Mouse (Mus musculus) neural tube, embryonic 15.5 days (tissue): Measurements from ENCODE around the gene Gdf7. TPM values are rescaled to one million over a fixed set of nuclear protein-coding genes. Genes with fewer than 3 reads are reported as not detected.

Source experiments
- ATAC-seq: fragments of 200-750 bp; cut with Nextera tagmentation; 2 replicates; pipeline ENCODE4 v1.8.0; 2017; ENCODE audit warnings: mild to moderate bottlenecking, moderate TSS enrichment, moderate library complexity; ENCODE audit not compliant: low FRiP score
- H3K27ac ChIP-seq: fragments of 300-500 bp; sonication (generic); replicated peaks from 2 replicates; pipeline ENCODE4 v1.5.1; 2015; ENCODE audit warnings: mild to moderate bottlenecking, inconsistent platforms
- H3K27me3 ChIP-seq: fragments of 300-500 bp; sonication (generic); replicated peaks from 2 replicates; pipeline ENCODE4 v1.6.1; 2015; ENCODE audit warnings: inconsistent platforms
- H3K36me3 ChIP-seq: fragments of 300-500 bp; sonication (generic); 2 replicates; pipeline ENCODE4 v1.6.1; 2015; ENCODE audit warnings: inconsistent platforms
- H3K4me1 ChIP-seq: fragments of 300-500 bp; sonication (generic); 2 replicates; pipeline ENCODE4 v1.6.1; 2015; ENCODE audit warnings: inconsistent platforms
- H3K4me2 ChIP-seq: fragments of 300-500 bp; sonication (generic); 2 replicates; pipeline ENCODE4 v1.6.1; 2015; ENCODE audit warnings: inconsistent platforms, mild to moderate bottlenecking, moderate library complexity
- H3K4me3 ChIP-seq: fragments of 300-500 bp; sonication (generic); replicated peaks from 2 replicates; pipeline ENCODE4 v1.5.1; 2015; ENCODE audit warnings: mild to moderate bottlenecking, inconsistent platforms
- H3K9ac ChIP-seq: fragments of 300-500 bp; sonication (generic); replicated peaks from 2 replicates; pipeline ENCODE4 v1.6.1; 2015; ENCODE audit warnings: mild to moderate bottlenecking, inconsistent platforms
- H3K9me3 ChIP-seq: fragments of 300-500 bp; sonication (generic); replicated peaks from 2 replicates; pipeline ENCODE4 v1.6.1; 2016; ENCODE audit warnings: inconsistent platforms
- WGBS: fragments of 180-500 bp; shearing (Covaris S2); methylation state at CpG from one replicate; pipeline ENCODE4 v1.1.7; 2015; ENCODE audit warnings: mixed read lengths; 5-methylcytosine and 5-hydroxymethylcytosine counted together
- polyA plus RNA-seq: library from polyadenylated mRNA; unstranded; fragments of >200 nt; fragmentation: Nextera tagmentation; extraction: Ambion mirVana; gene quantifications from 2 replicates; pipeline ENCODE4 v1.2.1, GENCODE M21; 2015

The Gdf7 gene
- polyA plus RNA-seq, 1 experiment from 2014 or later: 0.14 TPM

DNA sequence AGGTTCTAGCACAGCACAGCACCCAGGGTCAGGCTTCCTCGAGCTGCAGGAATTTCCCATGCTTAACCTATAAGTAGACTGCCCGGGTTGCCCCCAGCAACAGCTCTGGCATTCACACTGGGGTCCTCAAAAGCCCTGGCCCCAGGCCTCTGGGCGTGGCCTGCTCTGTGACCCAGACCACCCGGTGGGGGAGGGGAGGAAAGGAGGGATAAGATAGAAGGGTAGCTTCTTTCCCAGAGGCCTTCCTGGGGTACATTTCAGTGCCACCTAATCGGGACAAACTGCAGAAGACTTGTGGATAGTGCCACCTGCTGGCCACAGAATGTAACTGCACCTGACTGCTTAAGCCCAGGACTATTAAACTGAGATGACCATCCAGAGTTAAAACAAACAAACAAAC, 4.7 kb upstream of the Gdf7 start:
- peak; percentile 38; the same call in 1 of the 2 replicates for ATAC-seq
- H3K4me3 ChIP-seq: no peak overlapping the region
- no peaks in the 10 kb centered on the region for H3K9me3 ChIP-seq
- H3K4me2 ChIP-seq: no peak overlapping the region
- no peak overlapping the region for H3K9ac ChIP-seq
- peaks cover 63% of the 10 kb centered on the region for H3K27me3 ChIP-seq
- H3K27ac ChIP-seq: no peak overlapping the region
- H3K36me3 ChIP-seq: no peaks in the 10 kb centered on the region
- WGBS: 5% methylated on average over 5 of the region's 5 CpGs
- H3K4me1 ChIP-seq: peaks cover 16% of the 10 kb centered on the region

DNA sequence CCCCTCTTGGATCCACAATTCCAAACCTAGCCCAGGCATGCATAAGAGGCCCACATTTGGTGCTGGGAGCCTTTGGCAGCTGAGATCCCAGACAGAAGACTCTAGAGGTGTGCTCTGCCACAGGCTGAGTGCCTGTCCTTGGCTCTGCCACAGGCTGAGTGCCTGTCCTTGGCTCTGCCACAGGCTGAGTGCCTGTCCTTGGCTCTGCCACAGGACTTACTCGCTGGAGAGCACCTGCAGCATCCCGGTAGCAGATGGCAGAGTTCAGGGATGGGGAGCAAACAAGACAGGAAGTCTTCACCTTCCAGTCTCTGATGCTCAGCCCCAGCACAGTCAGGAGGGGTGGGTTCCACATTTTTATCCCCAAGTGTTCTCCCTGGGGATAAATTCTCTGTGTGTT, 3.5 kb upstream of the Gdf7 start:
- Histone ChIP-seq H3K36me3 (no peaks in the 10 kb centered on the region), H3K9ac (no peak overlapping the region), H3K9me3 (no peaks in the 10 kb centered on the region), H3K27ac (no peak overlapping the region), H3K4me3 (no peak overlapping the region), H3K4me1 (peaks cover 20% of the 10 kb centered on the region), H3K27me3 (peaks cover 66% of the 10 kb centered on the region), H3K4me2 (no peak overlapping the region)
- 60% methylated on average over 2 of the region's 2 CpGs for WGBS
- ATAC-seq: no peak

- Histone ChIP-seq H3K9me3 (no peaks in the 10 kb centered on the region), H3K4me2 (peak overlapping the region; percentile 85), H3K4me1 (peaks cover 35% of the 10 kb centered on the region), H3K4me3 (peak overlapping the region; percentile 44), H3K27me3 (peaks cover 96% of the 10 kb centered on the region), H3K36me3 (no peaks in the 10 kb centered on the region), H3K9ac (peak overlapping the region; percentile 47), H3K27ac (no peak overlapping the region)
- WGBS: 3% methylated on average over 46 of the region's 46 CpGs
- ATAC-seq: peak; percentile 24; the same call in 1 of the 2 replicates
Observed at GRCm38 (mm10) chr12:8301011-8301814, 541 bp downstream of the Gdf7 start.

- Histone ChIP-seq H3K27ac (no peak overlapping the region), H3K4me3 (no peak overlapping the region), H3K36me3 (no peaks in the 10 kb centered on the region), H3K4me1 (peaks cover 35% of the 10 kb centered on the region), H3K9ac (no peak overlapping the region), H3K27me3 (peaks cover 93% of the 10 kb centered on the region), H3K4me2 (no peak overlapping the region), H3K9me3 (no peaks in the 10 kb centered on the region)
- no peak for ATAC-seq
- WGBS: 26% methylated on average over 5 of the region's 5 CpGs
Observed at GRCm38 (mm10) chr12:8300521-8300920, 1.2 kb downstream of the Gdf7 start.

DNA sequence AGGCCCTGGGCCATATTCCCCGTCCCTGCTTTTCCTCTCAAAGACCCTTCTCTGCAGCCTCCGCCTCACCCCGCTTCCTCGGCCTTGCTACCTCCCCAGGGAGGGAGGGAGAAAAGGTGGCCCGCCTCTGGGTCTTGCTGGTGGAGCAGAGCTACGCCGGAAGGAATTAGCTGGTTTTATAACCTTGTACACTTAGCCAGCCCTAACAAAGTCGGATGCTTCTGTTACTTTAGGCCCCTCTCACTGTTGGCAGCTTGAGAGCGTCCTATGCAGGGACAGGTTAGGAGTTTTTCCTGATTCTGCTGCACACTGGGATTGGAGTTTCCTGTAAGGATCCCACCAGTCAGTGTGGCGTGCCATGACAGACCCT, 1.7 kb downstream of the Gdf7 start:
- Histone ChIP-seq H3K4me1 (peaks cover 35% of the 10 kb centered on the region), H3K36me3 (no peaks in the 10 kb centered on the region), H3K9me3 (no peaks in the 10 kb centered on the region), H3K9ac (no peak overlapping the region), H3K4me3 (no peak overlapping the region), H3K27me3 (peaks cover 93% of the 10 kb centered on the region), H3K27ac (no peak overlapping the region), H3K4me2 (no peak overlapping the region)
- ATAC-seq: no peak
- 11% methylated on average over 10 of the region's 10 CpGs for WGBS

DNA sequence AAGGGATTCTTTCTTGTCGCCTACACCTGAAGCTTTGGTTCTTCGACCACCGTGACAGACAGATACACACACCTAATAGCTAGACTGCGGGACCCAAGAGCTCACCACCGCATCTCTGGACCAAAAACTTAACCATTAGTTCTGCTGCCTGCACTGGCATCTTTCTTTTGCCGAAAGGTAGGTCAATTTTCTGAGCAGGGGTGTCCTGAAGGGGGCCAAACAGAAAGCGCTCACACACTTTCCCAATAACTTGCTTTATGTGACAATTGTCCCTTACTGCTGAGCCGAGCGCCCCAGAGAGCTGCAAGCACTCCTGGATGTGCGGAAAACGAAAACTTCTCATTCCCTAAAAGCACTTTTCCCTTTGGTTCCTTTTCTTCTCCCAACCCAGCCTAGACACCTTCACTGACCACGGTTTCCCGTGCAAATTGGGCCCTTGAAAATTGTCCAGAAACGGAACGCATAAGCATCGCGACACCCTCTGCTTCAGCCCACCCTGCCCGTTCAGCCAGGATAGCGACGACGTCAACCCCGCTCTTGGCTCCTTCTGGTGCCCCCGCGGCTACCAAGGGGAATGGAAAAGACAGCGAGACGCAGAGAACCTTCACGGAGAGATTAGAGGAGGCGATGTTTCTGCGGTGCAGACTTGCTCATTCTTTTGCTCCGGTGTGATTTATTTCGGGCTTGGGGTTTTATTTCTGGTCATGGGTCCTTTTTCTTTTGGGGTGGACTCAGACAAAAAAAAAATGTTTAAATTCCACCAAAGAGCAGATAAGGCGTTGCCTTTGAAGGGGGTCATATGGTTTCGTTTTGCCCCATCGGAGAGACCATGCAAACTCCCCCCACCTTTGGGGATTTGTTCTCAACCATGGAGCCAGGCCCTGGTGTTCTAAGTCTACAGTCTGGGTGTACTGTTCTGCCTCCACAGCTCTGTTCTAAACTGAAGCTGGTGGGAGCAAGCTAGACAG, 2.3 kb downstream of the Gdf7 start:
- Histone ChIP-seq H3K27ac (no peak overlapping the region), H3K9me3 (no peaks in the 10 kb centered on the region), H3K4me1 (peaks cover 35% of the 10 kb centered on the region), H3K4me3 (no peak overlapping the region), H3K36me3 (no peaks in the 10 kb centered on the region), H3K27me3 (peaks cover 94% of the 10 kb centered on the region), H3K9ac (no peak overlapping the region), H3K4me2 (no peak overlapping the region; the same call in 1 of the 2 replicates)
- 7% methylated on average over 34 of the region's 34 CpGs for WGBS
- ATAC-seq: no peak

GRCm38 (mm10) chr12:8298361-8299142, 3.2 kb downstream of the Gdf7 start:
- peak overlapping the region; percentile 60 for H3K4me2 ChIP-seq
- no peak overlapping the region for H3K27ac ChIP-seq
- H3K4me3 ChIP-seq: peak overlapping the region; percentile 38
- peaks cover 35% of the 10 kb centered on the region for H3K4me1 ChIP-seq
- 0 out of 2 replicates have a peak, but pooled peaks have one; percentile 0 for ATAC-seq
- 1% methylated on average over 83 of the region's 85 CpGs for WGBS
- no peaks in the 10 kb centered on the region for H3K36me3 ChIP-seq
- no peaks in the 10 kb centered on the region for H3K9me3 ChIP-seq
- H3K27me3 ChIP-seq: peaks cover 95% of the 10 kb centered on the region
- no peak overlapping the region; the same call in 1 of the 2 replicates for H3K9ac ChIP-seq

DNA sequence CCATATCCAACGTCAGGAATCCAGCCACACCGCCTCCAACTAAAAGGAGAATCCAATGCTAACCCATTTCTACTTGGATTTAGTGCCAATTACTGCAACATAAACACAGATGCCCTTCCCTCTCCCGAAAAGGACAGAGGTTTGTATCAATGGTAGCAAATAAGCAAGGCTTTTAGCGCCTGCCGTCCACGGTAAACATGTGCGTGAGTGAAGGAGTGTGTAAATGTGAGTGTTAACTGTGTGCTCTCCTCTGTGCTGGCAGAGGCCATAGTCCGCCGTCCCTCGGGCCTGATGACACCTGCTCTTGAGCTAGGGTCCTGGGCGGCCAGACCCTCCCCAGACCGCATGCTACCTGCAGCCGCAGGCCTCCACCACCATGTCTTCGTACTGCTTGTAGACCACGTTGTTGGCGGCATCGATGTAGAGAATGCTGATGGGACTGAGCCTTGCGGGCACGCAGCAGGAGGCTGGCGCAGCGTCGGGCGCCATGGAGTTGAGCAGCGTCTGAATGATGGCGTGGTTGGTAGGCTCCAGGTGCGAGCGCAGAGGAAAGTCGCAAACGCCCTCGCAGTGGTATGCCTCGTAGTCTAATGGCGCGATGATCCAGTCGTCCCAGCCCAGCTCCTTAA, 4.1 kb downstream of the Gdf7 start:
- Histone ChIP-seq H3K4me2 (peak overlapping the region; percentile 60), H3K27me3 (peaks cover 87% of the 10 kb centered on the region), H3K36me3 (no peaks in the 10 kb centered on the region), H3K4me3 (peak overlapping the region; percentile 38), H3K27ac (no peak overlapping the region), H3K4me1 (peaks cover 35% of the 10 kb centered on the region), H3K9ac (no peak overlapping the region; the same call in 1 of the 2 replicates), H3K9me3 (no peaks in the 10 kb centered on the region)
- ATAC-seq: 0 out of 2 replicates have a peak, but pooled peaks have one; percentile 5
- WGBS: 7% methylated on average over 34 of the region's 34 CpGs

- no peak overlapping the region for H3K4me2 ChIP-seq
- peaks cover 72% of the 10 kb centered on the region for H3K27me3 ChIP-seq
- no peak overlapping the region for H3K9ac ChIP-seq
- H3K4me3 ChIP-seq: no peak overlapping the region
- no peak for ATAC-seq
- H3K4me1 ChIP-seq: peaks cover 31% of the 10 kb centered on the region
- H3K27ac ChIP-seq: no peak overlapping the region
- H3K9me3 ChIP-seq: no peaks in the 10 kb centered on the region
- WGBS: 79% methylated on average over 2 of the region's 2 CpGs
- H3K36me3 ChIP-seq: no peaks in the 10 kb centered on the region
Observed at GRCm38 (mm10) chr12:8296154-8296553, 5.6 kb downstream of the Gdf7 start.

- Histone ChIP-seq H3K36me3 (no peaks in the 10 kb centered on the region), H3K9ac (no peak overlapping the region), H3K9me3 (no peaks in the 10 kb centered on the region), H3K4me3 (no peak overlapping the region), H3K4me2 (no peak overlapping the region), H3K27me3 (peaks cover 65% of the 10 kb centered on the region), H3K4me1 (peaks cover 28% of the 10 kb centered on the region), H3K27ac (no peak overlapping the region)
- no peak for ATAC-seq
- WGBS: 56% methylated on average over 6 of the region's 6 CpGs
Observed at GRCm38 (mm10) chr12:8295307-8295913, 6.3 kb downstream of the Gdf7 start.
